Mouse (Mus musculus) A20 (cell line): ENCODE measurements around the gene Fkbp5.
A peak's percentile ranks its signal among the peaks of the same experiment; 100 is the strongest.
"Not testable (repeated sequence)": the region's sequence is repeated elsewhere in the genome, so short reads cannot be mapped to it uniquely, and the experiment has no call there.

Experiments used
- DNase-seq: peaks from one replicate; pipeline ENCODE4 v3.0.0-alpha.2; 2011; ENCODE audit warnings: low read depth, low spot score

The Fkbp5 gene

GRCm38 (mm10) chr17:28374494-28374893, 142.8 kb downstream of the Fkbp5 start:
- no peak for DNase-seq

GRCm38 (mm10) chr17:28373821-28374220, 143.5 kb downstream of the Fkbp5 start:
- peak; percentile 74 for DNase-seq

- DNase-seq = no peak
Measured at GRCm38 (mm10) chr17:28371941-28372340, 145.4 kb downstream of the Fkbp5 start.

GRCm38 (mm10) chr17:28371286-28371685, 146.0 kb downstream of the Fkbp5 start:
- no peak for DNase-seq

GRCm38 (mm10) chr17:28369056-28369455, 148.3 kb downstream of the Fkbp5 start:
- DNase-seq = no peak

GRCm38 (mm10) chr17:28368449-28368848, 148.9 kb downstream of the Fkbp5 start:
- peak; percentile 76 for DNase-seq

- DNase-seq = no peak
Measured at GRCm38 (mm10) chr17:28365122-28365521, 152.2 kb downstream of the Fkbp5 start, which contains the start of gene Tulp1. Gene Tulp1, minus strand, starts transcription at chr17:28365222.

- DNase-seq = no peak
Measured at GRCm38 (mm10) chr17:28363507-28363906, 153.8 kb downstream of the Fkbp5 start.

GRCm38 (mm10) chr17:28362653-28363292, 154.6 kb downstream of the Fkbp5 start:
- no peak for DNase-seq

GRCm38 (mm10) chr17:28361921-28362652, 155.2 kb downstream of the Fkbp5 start:
- no peak for DNase-seq

- no peak for DNase-seq
Measured at GRCm38 (mm10) chr17:28360531-28361277, 156.6 kb downstream of the Fkbp5 start.

- DNase-seq = not testable (repeated sequence)
Measured at GRCm38 (mm10) chr17:28358576-28359261, 158.6 kb downstream of the Fkbp5 start.

GRCm38 (mm10) chr17:28355871-28356270, 161.5 kb downstream of the Fkbp5 start:
- no peak for DNase-seq

- no peak for DNase-seq
Measured at GRCm38 (mm10) chr17:28352018-28352417, 165.3 kb downstream of the Fkbp5 start.

GRCm38 (mm10) chr17:28351353-28351890, 165.9 kb downstream of the Fkbp5 start:
- DNase-seq = no peak

GRCm38 (mm10) chr17:28350466-28351352, 166.6 kb downstream of the Fkbp5 start, which contains the start of gene Tead3:
Gene Tead3, minus strand, starts transcription at chr17:28350817.
- peak; percentile 79 for DNase-seq

GRCm38 (mm10) chr17:28349901-28350465, 167.3 kb downstream of the Fkbp5 start:
- DNase-seq = no peak

GRCm38 (mm10) chr17:28349264-28349880, 168.0 kb downstream of the Fkbp5 start:
- no peak for DNase-seq
